Mouse (Mus musculus): ENCODE data around the gene Ptprn2. TPM values are rescaled to one million over a fixed set of nuclear protein-coding genes. Genes with fewer than 3 reads are reported as not detected.

Ptprn2 gene
- polyA plus RNA-seq, 1 experiment = 0.95 TPM

GRCm38 (mm10) chr12:116596993-116597392 is 111.5 kb downstream of the Ptprn2 start:
- H3K4me3 ChIP-seq (replicated peaks; ENCODE audit: extremely low read depth, low read depth, low read length) = no peak overlapping the region
- H3K4me1 ChIP-seq (ENCODE audit: control insufficient read depth, insufficient read depth, low read length) = no peaks in the 10 kb centered on the region
- 81% methylated on average over 20 of the region's 20 CpGs for WGBS
- no peak for TF ChIP-seq POLR2A (IDR thresholded peaks at IDR 0.05; ENCODE audit: borderline replicate concordance, extremely low read depth, low read depth, low read length)
- TF ChIP-seq CTCF (IDR thresholded peaks at IDR 0.05; ENCODE audit: insufficient read depth, low read length) = no peak
- DNase-seq = no peak

GRCm38 (mm10) chr12:116597670-116598069 is 112.2 kb downstream of the Ptprn2 start:
- 83% methylated on average over 5 of the region's 5 CpGs for WGBS
- no peaks in the 10 kb centered on the region for H3K4me1 ChIP-seq (ENCODE audit: control insufficient read depth, insufficient read depth, low read length)
- TF ChIP-seq CTCF (IDR thresholded peaks at IDR 0.05; ENCODE audit: insufficient read depth, low read length) (no peak), POLR2A (IDR thresholded peaks at IDR 0.05; ENCODE audit: borderline replicate concordance, extremely low read depth, low read depth, low read length) (no peak)
- no peak for DNase-seq
- no peak overlapping the region for H3K4me3 ChIP-seq (replicated peaks; ENCODE audit: extremely low read depth, low read depth, low read length)

DNA sequence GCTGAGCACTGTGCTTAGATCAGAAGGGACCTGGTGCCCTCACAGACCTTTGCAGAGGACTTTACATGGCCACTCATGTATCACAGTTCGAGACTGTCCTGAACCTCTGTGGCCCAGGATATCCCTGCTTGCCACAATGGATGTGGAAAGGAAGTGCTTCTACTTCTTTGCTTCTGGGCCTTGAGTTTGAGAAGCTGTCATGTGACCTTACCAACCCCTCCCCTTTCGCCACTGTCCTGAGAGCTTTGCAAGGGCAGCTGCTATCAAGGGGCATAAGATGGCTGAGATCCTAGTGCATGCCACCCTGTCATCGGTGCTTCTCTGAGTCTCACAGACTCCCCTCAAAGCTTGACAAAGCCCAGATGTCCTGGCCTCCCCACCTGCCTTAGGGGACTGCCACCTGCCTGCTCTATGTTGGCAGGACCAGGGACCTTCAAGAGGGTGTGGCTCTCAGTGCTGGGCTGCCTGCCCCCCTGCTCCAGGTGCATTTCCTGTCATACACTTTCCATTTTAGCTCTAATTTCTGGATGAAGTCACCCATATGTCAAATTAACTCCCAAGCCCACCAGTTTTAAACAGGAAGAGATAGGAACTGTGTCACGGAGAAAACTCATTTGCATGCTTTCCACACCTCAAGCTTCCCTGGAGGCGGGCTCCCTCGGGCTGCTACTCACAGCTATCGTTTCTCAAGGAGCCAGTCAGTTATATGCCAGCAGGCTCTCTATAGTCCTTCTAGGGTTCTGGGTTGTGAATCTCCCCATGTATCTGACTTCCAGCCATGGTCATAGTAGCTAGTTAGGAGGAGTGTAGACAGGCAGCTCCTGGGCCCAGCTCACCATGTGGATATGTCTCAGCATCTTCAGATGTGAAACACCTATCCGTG is 112.8 kb downstream of the Ptprn2 start:
- WGBS = 72% methylated on average over 8 of the region's 8 CpGs
- TF ChIP-seq CTCF (IDR thresholded peaks at IDR 0.05; ENCODE audit: insufficient read depth, low read length) (no peak), POLR2A (IDR thresholded peaks at IDR 0.05; ENCODE audit: borderline replicate concordance, extremely low read depth, low read depth, low read length) (no peak)

GRCm38 (mm10) chr12:116599537-116599936 is 114.0 kb downstream of the Ptprn2 start:
- WGBS = 83% methylated on average over 1 of the region's 1 CpGs
- no peaks in the 10 kb centered on the region for H3K4me1 ChIP-seq (ENCODE audit: control insufficient read depth, insufficient read depth, low read length)
- no peak for TF ChIP-seq CTCF (IDR thresholded peaks at IDR 0.05; ENCODE audit: insufficient read depth, low read length)
- TF ChIP-seq POLR2A (IDR thresholded peaks at IDR 0.05; ENCODE audit: borderline replicate concordance, extremely low read depth, low read depth, low read length) = no peak
- no peak for DNase-seq
- H3K4me3 ChIP-seq (replicated peaks; ENCODE audit: extremely low read depth, low read depth, low read length) = no peak overlapping the region

More for the DNA sequence above, 112.8 kb downstream of the Ptprn2 start:
- DNase-seq = no peak
- H3K4me1 ChIP-seq (ENCODE audit: control insufficient read depth, insufficient read depth, low read length) = no peaks in the 10 kb centered on the region
- no peak overlapping the region for H3K4me3 ChIP-seq (replicated peaks; ENCODE audit: extremely low read depth, low read depth, low read length)

GRCm38 (mm10) chr12:116600054-116600453 is 114.5 kb downstream of the Ptprn2 start:
- WGBS = 73% methylated on average over 6 of the region's 6 CpGs
- TF ChIP-seq CTCF (IDR thresholded peaks at IDR 0.05; ENCODE audit: insufficient read depth, low read length) = no peak
- TF ChIP-seq POLR2A (IDR thresholded peaks at IDR 0.05; ENCODE audit: borderline replicate concordance, extremely low read depth, low read depth, low read length) = no peak
- H3K4me1 ChIP-seq (ENCODE audit: control insufficient read depth, insufficient read depth, low read length) = no peaks in the 10 kb centered on the region
- no peak for DNase-seq
- H3K4me3 ChIP-seq (replicated peaks; ENCODE audit: extremely low read depth, low read depth, low read length) = no peak overlapping the region

GRCm38 (mm10) chr12:116601395-116601794 is 115.9 kb downstream of the Ptprn2 start:
- no peaks in the 10 kb centered on the region for H3K4me1 ChIP-seq (ENCODE audit: control insufficient read depth, insufficient read depth, low read length)
- no peak for DNase-seq
- 79% methylated on average over 3 of the region's 3 CpGs for WGBS
- TF ChIP-seq CTCF (IDR thresholded peaks at IDR 0.05; ENCODE audit: insufficient read depth, low read length) (no peak), POLR2A (IDR thresholded peaks at IDR 0.05; ENCODE audit: borderline replicate concordance, extremely low read depth, low read depth, low read length) (no peak)
- H3K4me3 ChIP-seq (replicated peaks; ENCODE audit: extremely low read depth, low read depth, low read length) = no peak overlapping the region

- H3K4me3 ChIP-seq (replicated peaks; ENCODE audit: extremely low read depth, low read depth, low read length) = no peak overlapping the region
- DNase-seq = no peak
- no peaks in the 10 kb centered on the region for H3K4me1 ChIP-seq (ENCODE audit: control insufficient read depth, insufficient read depth, low read length)
- no peak for TF ChIP-seq CTCF (IDR thresholded peaks at IDR 0.05; ENCODE audit: insufficient read depth, low read length)
- no peak for TF ChIP-seq POLR2A (IDR thresholded peaks at IDR 0.05; ENCODE audit: borderline replicate concordance, extremely low read depth, low read depth, low read length)
- 74% methylated on average over 5 of the region's 5 CpGs for WGBS
These were observed 116.4 kb downstream of the Ptprn2 start for GRCm38 (mm10) chr12:116601921-116602320.

- H3K4me1 ChIP-seq (ENCODE audit: control insufficient read depth, insufficient read depth, low read length) = no peaks in the 10 kb centered on the region
- no peak for TF ChIP-seq POLR2A (IDR thresholded peaks at IDR 0.05; ENCODE audit: borderline replicate concordance, extremely low read depth, low read depth, low read length)
- WGBS = 84% methylated on average over 6 of the region's 6 CpGs
- DNase-seq = no peak
- H3K4me3 ChIP-seq (replicated peaks; ENCODE audit: extremely low read depth, low read depth, low read length) = no peak overlapping the region
These were observed 123.1 kb downstream of the Ptprn2 start for GRCm38 (mm10) chr12:116608598-116608997.

DNA sequence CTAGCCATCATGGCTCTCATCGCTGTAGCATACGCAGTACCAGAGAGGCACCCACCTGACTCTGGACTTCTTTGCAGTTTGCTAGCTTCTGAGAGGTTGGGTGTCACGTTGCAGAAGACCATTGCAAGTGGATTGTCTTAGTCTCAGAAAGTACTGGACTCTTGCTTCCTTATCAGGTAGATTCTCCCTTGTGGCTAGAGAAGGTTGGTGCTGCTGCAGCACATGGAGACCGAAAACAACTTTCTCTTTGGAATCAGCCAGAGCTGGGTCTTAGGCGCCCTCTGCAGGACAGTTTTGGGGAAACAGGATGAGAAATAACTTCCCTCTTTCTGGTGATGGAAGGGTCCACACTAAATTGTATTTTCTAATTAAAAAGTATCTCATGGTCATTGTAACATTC is 134.3 kb downstream of the Ptprn2 start:
- no peak overlapping the region for H3K4me3 ChIP-seq (replicated peaks; ENCODE audit: extremely low read depth, low read depth, low read length)
- WGBS = 39% methylated on average over 5 of the region's 5 CpGs
- peak; percentile 69 for DNase-seq
- TF ChIP-seq CTCF (IDR thresholded peaks at IDR 0.05; ENCODE audit: insufficient read depth, low read length) = peak; percentile 68
- TF ChIP-seq POLR2A (IDR thresholded peaks at IDR 0.05; ENCODE audit: borderline replicate concordance, extremely low read depth, low read depth, low read length) = no peak
- H3K4me1 ChIP-seq (ENCODE audit: control insufficient read depth, insufficient read depth, low read length) = no peaks in the 10 kb centered on the region

DNA sequence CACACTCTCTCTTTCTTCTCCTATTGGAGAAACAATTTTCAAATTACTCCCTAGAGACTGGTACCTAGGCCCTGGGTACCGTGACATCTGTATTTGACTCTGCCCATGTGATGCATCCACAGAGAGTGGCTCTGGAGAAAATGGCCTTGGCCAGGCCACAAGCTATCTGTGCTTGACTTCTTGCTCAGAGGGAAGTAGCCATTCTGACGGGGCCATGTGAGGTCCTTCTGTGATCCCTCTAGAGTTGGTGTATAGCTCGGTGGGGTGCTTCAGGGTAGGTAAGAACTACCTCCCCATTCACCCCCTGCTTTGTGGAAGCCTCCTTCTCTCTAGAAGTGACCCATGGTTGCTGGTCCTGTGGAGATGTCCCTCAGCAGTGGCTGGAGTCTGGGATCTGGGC is 134.8 kb downstream of the Ptprn2 start:
- H3K4me1 ChIP-seq (ENCODE audit: control insufficient read depth, insufficient read depth, low read length) = no peaks in the 10 kb centered on the region
- WGBS = 75% methylated on average over 3 of the region's 3 CpGs
- H3K4me3 ChIP-seq (replicated peaks; ENCODE audit: extremely low read depth, low read depth, low read length) = no peak overlapping the region
- DNase-seq = no peak
- TF ChIP-seq CTCF (IDR thresholded peaks at IDR 0.05; ENCODE audit: insufficient read depth, low read length) (no peak), POLR2A (IDR thresholded peaks at IDR 0.05; ENCODE audit: borderline replicate concordance, extremely low read depth, low read depth, low read length) (no peak)

Data from lung, adult 2 months (tissue).